Mouse (Mus musculus): ENCODE measurements at regions not wholly inside any gene's neighbourhood (a gene's known extent, or its start where the extent isn't known, plus 50 kb on each side); places are given as distances from the start of the nearest gene placed in this dataset.

DNA sequence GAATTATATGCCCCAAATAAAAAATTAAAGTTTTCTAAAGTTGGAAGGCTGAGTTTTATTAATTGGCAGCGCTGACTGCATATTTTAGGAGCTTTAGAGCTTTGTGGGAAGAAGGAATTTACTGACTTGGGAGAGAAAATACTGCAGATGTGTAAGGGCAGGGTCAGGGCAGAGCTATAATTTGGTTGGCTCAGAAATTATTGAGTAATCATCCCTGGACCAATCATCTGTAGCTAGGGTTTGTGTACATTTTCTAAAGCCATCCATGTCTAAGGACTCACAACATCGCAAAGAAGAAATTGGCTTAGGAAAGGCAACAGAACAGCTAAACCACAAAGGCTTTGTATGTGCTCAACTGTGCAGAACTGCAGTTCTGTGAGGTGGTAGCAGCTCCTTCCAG, 143.3 kb downstream of the Nedd1 start:
- H3K4me1 ChIP-seq (ENCODE audit: control insufficient read depth, insufficient read depth, low read length), result no peaks in the 10 kb centered on the region
- no peak overlapping the region for H3K4me3 ChIP-seq (ENCODE audit: insufficient read depth, low read length)
- H3K27ac ChIP-seq (ENCODE audit: insufficient read depth, low read length), result no peak overlapping the region
- no peak for TF ChIP-seq POLR2A (IDR thresholded peaks at IDR 0.05; ENCODE audit: extremely low read depth, insufficient read depth, low read length)

DNA sequence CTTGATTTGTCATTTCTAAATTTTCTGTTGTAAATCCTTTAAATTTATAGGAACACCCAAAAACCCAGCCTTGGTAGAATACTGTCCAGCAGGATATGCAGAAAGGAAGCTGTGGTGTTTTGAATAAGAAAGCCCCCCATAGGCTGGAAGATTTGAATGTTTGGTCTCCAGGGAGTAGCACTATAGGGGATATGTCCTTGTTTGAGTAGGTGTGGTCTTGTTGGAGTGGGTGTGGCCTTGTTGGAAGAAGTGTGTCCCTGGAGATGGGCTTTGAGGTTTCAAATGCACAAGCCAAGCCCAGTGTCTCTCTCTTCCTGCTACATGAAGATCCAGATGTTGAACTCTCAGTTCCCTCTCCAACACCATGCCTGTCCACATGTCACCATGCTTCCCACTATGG, 151.7 kb downstream of the Nedd1 start:
- H3K27ac ChIP-seq (ENCODE audit: insufficient read depth, low read length), result no peak overlapping the region
- no peak for TF ChIP-seq POLR2A (IDR thresholded peaks at IDR 0.05; ENCODE audit: extremely low read depth, insufficient read depth, low read length)
- TF ChIP-seq CTCF (IDR thresholded peaks at IDR 0.05; ENCODE audit: extremely low read depth, insufficient read depth, low read length), result no peak
- H3K4me3 ChIP-seq (ENCODE audit: insufficient read depth, low read length), result no peak overlapping the region
- no peaks in the 10 kb centered on the region for H3K4me1 ChIP-seq (ENCODE audit: control insufficient read depth, insufficient read depth, low read length)

DNA sequence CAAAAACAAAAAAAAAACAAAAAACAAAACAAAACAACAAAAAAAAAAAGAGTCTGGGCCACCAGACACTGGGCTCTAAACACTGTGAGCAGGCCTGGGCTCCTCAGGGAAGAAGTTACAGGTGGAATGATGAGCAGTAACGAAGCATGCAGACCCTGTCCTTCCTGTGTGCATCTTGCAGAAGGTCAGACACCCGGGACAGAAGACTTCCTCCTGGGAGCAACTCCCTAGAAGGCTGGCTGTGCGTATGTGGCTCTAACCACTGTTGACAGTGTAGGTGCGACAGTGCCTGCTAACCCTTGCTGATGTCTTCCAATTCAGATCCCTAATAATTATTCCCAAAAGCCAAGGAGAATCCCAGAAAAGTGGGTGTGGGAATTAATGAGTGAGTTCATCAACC, 164.8 kb downstream of the Nedd1 start:
- Histone ChIP-seq H3K4me1 (ENCODE audit: control insufficient read depth, insufficient read depth, low read length) (no peaks in the 10 kb centered on the region), H3K27ac (ENCODE audit: insufficient read depth, low read length) (no peak overlapping the region), H3K4me3 (ENCODE audit: insufficient read depth, low read length) (no peak overlapping the region)
- TF ChIP-seq POLR2A (IDR thresholded peaks at IDR 0.05; ENCODE audit: extremely low read depth, insufficient read depth, low read length), result no peak
- no peak for TF ChIP-seq CTCF (IDR thresholded peaks at IDR 0.05; ENCODE audit: extremely low read depth, insufficient read depth, low read length)

DNA sequence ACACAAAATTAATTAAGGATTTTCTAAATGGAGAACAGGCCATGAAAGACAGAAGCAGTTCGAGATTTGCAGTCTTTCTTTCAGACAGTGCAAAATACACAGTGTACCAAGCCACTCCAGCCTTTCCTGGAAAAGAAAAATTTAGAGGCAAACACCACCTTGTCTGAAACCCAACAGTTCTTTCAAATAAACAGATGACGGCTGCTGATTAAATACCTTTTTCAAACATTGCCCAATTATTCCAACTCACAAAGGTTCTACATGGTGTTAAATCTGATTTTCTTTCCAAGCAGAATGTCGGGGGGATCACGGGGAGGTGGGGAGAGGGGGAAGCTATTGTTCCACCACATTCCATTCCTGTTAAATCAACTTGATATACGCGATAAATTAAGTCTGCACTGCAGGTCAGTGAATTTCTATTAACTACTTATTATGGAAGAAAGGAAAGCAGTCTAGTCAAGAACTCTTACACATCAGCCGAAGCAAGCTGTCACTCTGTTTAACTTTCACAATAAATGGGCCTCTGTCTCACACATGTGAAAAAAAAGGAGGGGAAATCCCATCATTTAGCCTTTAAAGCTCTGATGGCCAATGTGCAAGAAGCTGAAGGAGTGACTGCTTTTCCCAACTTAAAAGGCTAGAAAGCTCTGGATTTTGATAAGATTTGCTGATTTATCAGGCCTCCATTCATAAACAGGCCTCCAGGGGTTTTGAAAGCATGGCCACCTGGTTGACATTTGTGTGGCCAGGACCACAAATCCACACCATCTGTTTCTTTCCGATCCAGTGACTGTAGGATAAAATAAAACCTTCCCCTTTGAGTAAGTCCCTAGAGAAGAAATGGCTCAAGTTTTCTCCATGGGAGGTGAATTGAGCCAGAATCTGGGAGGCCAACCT, 165.4 kb downstream of the Nedd1 start:
- Histone ChIP-seq H3K4me1 (ENCODE audit: control insufficient read depth, insufficient read depth, low read length) (no peaks in the 10 kb centered on the region), H3K27ac (ENCODE audit: insufficient read depth, low read length) (no peak overlapping the region; the same call in 1 of the 2 replicates), H3K4me3 (ENCODE audit: insufficient read depth, low read length) (no peak overlapping the region)
- TF ChIP-seq CTCF (IDR thresholded peaks at IDR 0.05; ENCODE audit: extremely low read depth, insufficient read depth, low read length) (no peak), POLR2A (IDR thresholded peaks at IDR 0.05; ENCODE audit: extremely low read depth, insufficient read depth, low read length) (no peak)

DNA sequence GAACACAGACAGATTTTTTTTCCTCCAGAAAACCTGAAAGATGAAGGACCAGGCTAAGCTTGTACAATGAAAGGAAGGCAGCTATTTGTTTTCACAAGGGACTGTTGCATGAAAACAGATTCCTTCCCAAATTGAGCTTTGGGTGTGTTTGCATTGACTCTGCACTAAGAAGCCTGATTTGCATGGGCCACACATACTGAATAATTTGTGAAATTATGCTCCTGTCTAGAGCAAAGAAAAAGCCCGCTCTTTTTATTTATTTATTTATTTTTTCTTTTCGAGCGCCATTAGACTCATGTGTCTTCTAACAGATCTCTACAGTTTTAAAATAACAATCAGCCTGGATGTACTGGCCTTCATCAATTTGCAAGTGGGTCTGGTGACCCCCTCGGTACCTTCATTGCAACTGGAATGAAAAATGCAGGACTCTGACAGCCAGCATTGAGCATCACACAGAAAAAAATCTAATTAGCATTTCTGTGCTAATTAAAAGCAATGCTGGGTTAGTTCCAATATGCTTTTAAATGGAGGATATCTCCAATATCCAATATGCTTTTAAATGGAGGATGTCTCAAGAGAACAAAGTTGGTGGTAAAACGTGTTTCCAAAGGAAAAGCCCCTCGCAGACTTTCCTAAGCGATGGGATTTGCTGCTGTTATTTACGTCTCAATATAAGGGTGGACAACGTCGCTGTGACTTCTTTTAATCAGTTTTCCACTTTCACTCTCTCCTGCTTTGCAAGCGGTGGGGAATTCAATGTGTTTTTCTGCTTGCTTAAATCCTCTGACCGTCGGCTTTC, 166.3 kb downstream of the Nedd1 start:
- H3K4me1 ChIP-seq (ENCODE audit: control insufficient read depth, insufficient read depth, low read length), result no peaks in the 10 kb centered on the region
- TF ChIP-seq CTCF (IDR thresholded peaks at IDR 0.05; ENCODE audit: extremely low read depth, insufficient read depth, low read length), result no peak
- no peak for TF ChIP-seq POLR2A (IDR thresholded peaks at IDR 0.05; ENCODE audit: extremely low read depth, insufficient read depth, low read length)
- H3K4me3 ChIP-seq (ENCODE audit: insufficient read depth, low read length), result no peak overlapping the region
- H3K27ac ChIP-seq (ENCODE audit: insufficient read depth, low read length), result no peak overlapping the region

DNA sequence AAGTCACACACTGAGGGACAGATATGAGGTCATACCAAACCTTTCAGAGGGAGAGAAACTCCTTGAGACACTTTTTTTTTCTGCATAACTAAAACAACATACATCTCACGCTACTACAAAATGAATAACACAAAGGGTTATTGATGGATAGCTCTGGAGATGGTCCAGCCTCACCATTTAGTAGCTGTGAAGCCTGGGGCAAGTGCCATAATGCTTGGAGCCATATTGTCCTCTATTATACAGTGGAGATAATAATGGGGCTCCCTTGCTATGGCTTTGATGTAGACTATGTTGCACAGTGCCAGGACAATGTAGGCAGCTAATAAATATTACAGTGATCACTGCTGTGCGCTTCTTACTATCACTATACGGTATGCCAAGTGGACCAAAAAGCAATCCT, 168.3 kb downstream of the Nedd1 start:
- Histone ChIP-seq H3K27ac (ENCODE audit: insufficient read depth, low read length) (no peak overlapping the region), H3K4me3 (ENCODE audit: insufficient read depth, low read length) (no peak overlapping the region), H3K4me1 (ENCODE audit: control insufficient read depth, insufficient read depth, low read length) (no peaks in the 10 kb centered on the region)
- TF ChIP-seq POLR2A (IDR thresholded peaks at IDR 0.05; ENCODE audit: extremely low read depth, insufficient read depth, low read length), result no peak
- TF ChIP-seq CTCF (IDR thresholded peaks at IDR 0.05; ENCODE audit: extremely low read depth, insufficient read depth, low read length), result no peak

DNA sequence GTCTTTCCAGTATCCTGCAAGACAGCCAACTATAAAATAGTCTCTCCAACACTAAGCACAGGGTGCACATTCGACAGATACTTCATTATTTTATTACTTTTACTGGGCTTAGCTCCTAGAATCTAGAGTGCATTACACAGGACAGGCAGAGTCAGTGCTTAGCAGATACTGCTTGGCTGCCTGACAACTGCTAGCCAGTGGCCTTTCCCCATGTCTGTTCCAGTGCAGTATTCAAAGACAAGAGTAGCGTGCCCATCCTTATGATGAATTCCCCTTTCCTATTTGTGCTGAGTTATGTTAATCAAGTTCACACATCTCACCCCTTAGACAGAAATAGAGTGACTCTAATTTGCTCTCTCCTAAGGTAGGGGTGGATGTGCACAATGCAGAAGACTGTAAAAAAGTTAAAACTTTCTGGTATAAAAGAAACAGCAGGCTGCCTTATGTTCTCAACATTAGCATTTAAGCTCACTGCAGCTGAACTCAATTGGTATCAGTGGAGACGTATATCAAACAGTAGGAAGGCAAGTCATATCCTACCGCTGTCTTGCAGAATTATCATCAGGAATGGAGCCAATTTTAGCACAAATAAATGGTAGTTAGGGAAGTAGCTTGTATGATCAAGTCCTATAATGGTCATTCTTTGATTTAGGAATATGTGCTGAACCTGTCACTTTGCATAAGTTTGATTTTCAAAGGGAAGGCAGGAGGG, 173.2 kb downstream of the Nedd1 start:
- Histone ChIP-seq H3K27ac (ENCODE audit: insufficient read depth, low read length) (no peak overlapping the region), H3K4me3 (ENCODE audit: insufficient read depth, low read length) (no peak overlapping the region), H3K4me1 (ENCODE audit: control insufficient read depth, insufficient read depth, low read length) (no peaks in the 10 kb centered on the region)
- TF ChIP-seq POLR2A (IDR thresholded peaks at IDR 0.05; ENCODE audit: extremely low read depth, insufficient read depth, low read length), result no peak
- no peak for TF ChIP-seq CTCF (IDR thresholded peaks at IDR 0.05; ENCODE audit: extremely low read depth, insufficient read depth, low read length)

DNA sequence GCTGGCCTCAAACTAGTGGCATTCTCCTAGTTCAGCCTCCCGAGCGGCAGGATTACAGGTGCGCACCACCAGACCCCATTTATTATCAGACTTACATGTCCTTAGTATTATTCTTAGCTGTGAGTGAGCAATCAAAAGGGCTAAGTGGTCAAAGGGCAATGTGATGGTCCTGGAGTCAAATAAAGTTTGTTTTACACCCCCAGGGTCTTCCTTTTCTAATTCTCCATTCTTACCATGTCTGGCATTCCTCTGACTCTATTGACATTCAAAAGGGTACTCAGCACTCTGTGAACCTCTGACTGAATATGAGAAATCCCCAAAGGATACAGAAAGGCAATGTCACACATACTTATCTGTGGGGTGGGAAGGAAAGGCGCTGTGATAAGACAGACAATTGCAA, 183.8 kb downstream of the Nedd1 start:
- Histone ChIP-seq H3K27ac (ENCODE audit: insufficient read depth, low read length) (no peak overlapping the region), H3K4me1 (ENCODE audit: control insufficient read depth, insufficient read depth, low read length) (no peaks in the 10 kb centered on the region), H3K4me3 (ENCODE audit: insufficient read depth, low read length) (no peak overlapping the region)
- no peak for TF ChIP-seq POLR2A (IDR thresholded peaks at IDR 0.05; ENCODE audit: extremely low read depth, insufficient read depth, low read length)
- no peak for TF ChIP-seq CTCF (IDR thresholded peaks at IDR 0.05; ENCODE audit: extremely low read depth, insufficient read depth, low read length)

DNA sequence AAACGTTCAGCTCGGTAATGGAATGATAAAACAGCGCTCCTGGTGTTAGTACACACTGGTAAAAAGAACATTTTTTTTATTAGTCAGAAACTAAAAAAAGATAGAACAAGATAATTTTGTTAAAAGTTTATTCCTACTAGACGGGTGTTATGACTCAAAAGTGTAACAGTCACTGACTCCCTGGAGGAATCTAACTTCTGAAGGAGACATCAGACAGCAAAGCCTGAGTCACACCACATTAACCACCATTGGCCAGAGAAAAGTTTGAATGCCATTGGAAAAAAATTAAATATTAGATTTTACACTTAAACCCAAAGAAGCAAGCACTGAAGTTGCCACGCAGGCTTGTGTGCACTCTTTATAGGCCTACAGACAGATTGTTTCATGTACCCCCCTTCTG, 205.3 kb downstream of the Nedd1 start:
- TF ChIP-seq CTCF (IDR thresholded peaks at IDR 0.05; ENCODE audit: extremely low read depth, insufficient read depth, low read length), result no peak
- no peak for TF ChIP-seq POLR2A (IDR thresholded peaks at IDR 0.05; ENCODE audit: extremely low read depth, insufficient read depth, low read length)
- no peak overlapping the region for H3K27ac ChIP-seq (ENCODE audit: insufficient read depth, low read length)
- H3K4me1 ChIP-seq (ENCODE audit: control insufficient read depth, insufficient read depth, low read length), result no peaks in the 10 kb centered on the region
- no peak overlapping the region for H3K4me3 ChIP-seq (ENCODE audit: insufficient read depth, low read length)

Data from cortical plate, adult 2 months (tissue).